Mouse (Mus musculus) left cerebral cortex, postnatal 10 days (tissue): ENCODE measurements around the gene Zfp971. TPM values are rescaled to one million over a fixed set of nuclear protein-coding genes. Genes with fewer than 3 reads are reported as not detected.
"Not testable (repeated sequence)": the region's sequence is repeated elsewhere in the genome, so short reads cannot be mapped to it uniquely, and the experiment has no call there.

ENCODE experiments used
- DNase-seq, 2 experiments: peaks; one replicate each; pipeline ENCODE4 v3.0.0; 2021 to 2022; ENCODE audit warnings: low spot score in 2 of 2, mixed read lengths in 1 of 2; ENCODE audit errors: extremely low spot score in 1 of 2
- intact Hi-C: fragments of 180-260 bp; cut with DNase I; formaldehyde crosslinking; loops from one replicate; pipeline ENCODE4 v1.15.1; 2025
- total RNA-seq, 2 experiments: library from RNA; stranded (reverse); gene quantifications; 2 replicates each; pipeline ENCODE4 v1.2.3; 2021

Zfp971 gene
- total RNA-seq, result 10 to 100 TPM; 20.9 to 22.7 TPM

DNA sequence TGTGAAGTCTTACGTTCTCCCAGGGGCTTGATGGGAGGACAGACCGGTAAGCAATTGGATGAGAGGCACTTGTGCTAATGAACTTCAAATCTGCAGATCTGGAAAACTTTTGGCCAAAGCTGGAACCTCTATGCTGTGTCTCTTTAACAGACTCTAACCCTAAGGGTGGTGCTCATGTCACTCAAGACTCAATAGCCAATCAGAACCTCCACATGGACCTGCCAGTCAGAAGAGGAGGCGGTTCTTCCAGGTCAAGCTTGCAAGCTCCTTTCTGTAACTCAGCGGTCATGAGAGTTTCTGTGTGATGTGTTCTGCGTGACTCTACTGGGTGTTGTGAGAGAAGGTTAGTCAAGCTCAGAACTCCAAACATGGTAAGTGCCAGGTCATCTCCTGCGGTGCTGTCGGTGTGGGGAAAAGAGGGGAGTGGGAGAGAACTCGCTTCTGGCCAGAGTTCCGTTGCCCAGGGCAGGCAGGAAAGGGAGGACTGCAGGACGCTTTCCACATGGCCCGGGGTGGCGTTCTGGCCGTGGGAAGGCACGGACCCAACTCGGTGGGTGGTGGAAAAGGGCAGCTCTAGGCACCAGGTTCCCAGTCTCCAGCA, at the start of gene Zfp971:
Gene Zfp971, plus strand, starts transcription at position 274 of the 601 bp plus-strand sequence.
- peak; percentile 39 to 41 for DNase-seq
- intact Hi-C loops, result not testable (repeated sequence)

DNA sequence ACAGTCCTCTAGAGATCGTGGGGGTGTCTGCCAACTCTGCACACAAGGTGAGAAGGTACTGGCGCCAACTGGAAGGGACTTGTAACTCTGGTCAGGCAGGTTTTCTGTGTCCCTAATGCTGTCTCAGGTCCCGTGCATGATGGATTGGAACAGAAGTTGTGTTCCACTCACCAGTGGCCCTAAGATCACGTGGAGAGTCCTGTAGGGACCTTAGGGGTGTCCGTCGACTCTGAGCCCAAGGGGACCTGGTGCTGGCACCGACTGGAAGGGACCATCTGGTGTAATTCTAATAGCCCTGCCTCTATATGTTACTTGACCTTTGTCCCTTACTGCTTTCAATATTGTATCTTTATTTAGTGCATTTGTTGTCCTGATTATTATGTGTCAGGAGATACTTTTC, 48.3 kb upstream of the Zfp971 start:
- DNase-seq, intact Hi-C loops: not testable (repeated sequence)

DNA sequence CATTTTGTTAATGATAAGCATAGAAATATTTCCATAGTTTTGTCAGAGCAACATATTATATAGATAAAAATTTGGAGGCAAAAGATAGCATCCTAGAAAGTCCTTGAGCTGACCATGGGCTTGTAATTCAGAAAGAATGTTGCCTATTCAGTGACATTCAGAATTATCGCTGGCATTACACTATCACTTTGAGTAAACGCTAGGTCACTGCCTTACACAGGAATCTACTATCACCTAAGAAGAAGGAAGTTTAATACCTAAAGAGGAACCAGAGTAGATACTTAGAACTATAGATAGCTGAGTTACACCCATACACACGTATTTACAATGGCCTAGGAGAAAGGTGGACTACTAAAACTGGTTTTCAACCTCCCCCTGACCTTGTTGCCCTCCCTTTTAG, 3.6 kb upstream of the Zfp971 start:
- intact Hi-C loops, result not testable (repeated sequence)

DNA sequence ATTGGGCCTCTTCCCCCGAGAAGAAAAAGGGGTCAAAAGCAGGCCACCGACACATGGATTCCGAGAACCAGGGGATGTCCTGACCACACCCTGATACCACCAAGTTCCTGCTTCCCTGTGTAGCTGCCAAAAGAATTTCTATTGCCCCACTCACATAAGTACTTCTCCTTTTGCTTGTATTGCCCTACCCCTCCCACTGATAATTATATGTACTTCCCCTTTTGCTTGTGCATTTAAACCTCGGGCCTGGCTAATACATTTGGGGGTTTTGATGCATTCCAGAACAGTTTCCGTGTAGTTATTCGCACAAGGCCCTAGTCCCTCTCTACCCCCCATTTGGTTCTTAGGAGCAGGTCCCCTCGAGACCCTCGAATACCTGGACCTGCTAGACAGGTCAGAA, 2.3 kb upstream of the Zfp971 start:
- DNase-seq, intact Hi-C loops: not testable (repeated sequence)

More for the DNA sequence above, 3.6 kb upstream of the Zfp971 start:
- DNase-seq, result not testable (repeated sequence)

DNA sequence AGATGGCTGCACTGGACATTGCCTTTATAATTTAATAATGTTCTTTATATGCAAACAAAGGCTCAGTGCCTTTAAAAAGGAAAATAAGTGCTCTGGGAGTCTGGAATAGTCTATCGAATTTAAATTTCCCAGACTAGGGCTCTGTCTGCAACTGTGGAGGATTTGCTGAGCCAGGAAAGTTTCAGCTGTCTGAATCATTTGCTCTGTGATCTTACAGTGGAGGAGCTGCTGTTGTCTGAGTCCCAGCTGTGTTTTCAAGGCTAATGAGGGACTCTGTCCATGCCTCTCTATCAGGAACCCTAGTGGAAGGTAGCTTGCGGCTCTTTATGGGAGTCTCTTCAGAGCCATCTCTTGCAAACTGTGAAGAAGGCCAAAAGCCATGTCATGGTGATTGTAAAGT, 777 bp downstream of the Zfp971 start:
- DNase-seq, intact Hi-C loops: not testable (repeated sequence)

DNA sequence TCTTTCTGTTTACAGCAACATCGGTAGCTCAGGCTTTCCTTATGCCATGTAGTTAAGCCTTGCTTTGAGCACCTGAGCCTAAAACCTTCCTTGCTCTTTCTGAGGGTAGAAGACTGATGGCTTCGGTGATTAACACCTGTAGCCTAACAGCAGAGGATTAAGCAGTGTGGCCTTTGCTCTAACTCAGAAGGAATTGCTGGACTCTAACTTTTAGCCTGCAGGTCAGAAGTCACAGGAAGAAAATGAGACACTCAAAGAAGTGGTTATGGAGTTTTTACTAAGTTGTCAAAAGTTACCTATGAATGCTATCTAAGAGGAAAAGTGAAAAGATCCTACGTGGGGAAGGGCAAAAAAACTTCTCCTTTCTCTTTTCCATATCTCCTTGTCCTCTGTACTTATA, 4.5 kb downstream of the Zfp971 start:
- DNase-seq, intact Hi-C loops: not testable (repeated sequence)

DNA sequence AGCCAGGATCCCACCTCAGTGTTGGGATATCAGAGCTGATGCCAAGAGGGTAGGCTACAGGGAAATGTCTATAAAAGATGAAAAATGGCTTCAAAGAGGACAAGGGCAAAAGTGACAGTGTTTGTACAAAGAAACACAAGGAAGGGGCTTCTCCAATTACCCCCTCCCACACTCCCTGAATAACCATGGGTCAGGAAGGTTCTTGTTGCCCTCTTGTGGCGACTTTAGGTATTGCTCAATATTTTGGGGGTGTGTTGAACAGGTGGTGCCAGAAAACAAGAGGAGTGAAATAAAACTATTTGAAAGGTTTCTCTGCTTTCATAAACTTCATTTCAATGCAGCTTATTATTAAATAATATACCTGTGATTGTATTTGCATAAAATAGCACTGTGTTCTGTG, 35.1 kb downstream of the Zfp971 start:
- intact Hi-C loops, result no loop called here
- DNase-seq, result peak; percentile 20 to 46

DNA sequence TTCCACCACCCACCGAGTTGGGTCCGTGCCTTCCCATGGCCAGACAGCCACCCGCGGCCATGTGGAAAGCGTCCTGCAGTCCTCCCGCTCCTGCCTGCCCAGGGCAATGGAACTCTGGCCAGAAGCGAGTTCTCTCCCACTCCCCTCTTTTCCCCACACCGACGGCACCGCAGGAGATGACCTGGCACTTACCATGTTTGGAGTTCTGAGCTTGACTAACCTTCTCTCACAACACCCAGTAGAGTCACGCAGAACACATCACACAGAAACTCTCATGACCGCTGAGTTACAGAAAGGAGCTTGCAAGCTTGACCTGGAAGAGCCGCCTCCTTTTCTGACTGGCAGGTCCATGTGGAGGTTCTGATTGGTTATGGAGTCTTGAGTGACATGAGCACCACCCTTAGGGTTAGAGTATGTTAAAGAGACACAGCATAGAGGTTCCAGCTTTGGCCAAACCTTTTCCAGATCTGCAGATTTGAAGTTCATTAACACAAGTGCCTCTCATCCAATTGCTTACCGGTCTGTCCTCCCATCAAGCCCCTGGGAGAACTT, 55.2 kb downstream of the Zfp971 start, which contains the start of gene Zfp931:
Gene Zfp931, minus strand, starts transcription at position 311 of the 552 bp plus-strand sequence.
- DNase-seq, intact Hi-C loops: not testable (repeated sequence)

Other genes starting within 250 kb of the Zfp971 start
- 100 to 1,000 TPM; 134 to 139 TPM for gene Gm14325, start 182.9 kb upstream of the Zfp971 start, total RNA-seq
- 1 to 10 TPM; 6.2 TPM for gene Gm14327, start 126.2 kb upstream of the Zfp971 start, total RNA-seq
- gene Zfp972, start 97.7 kb upstream of the Zfp971 start, total RNA-seq, result 1 to 10 TPM in 1 of 2 experiments, not detected in 1; 1.4 TPM
- 10 to 100 TPM; 44.1 to 54.4 TPM for gene Gm14326, start 66.0 kb upstream of the Zfp971 start, total RNA-seq
- 10 to 100 TPM; 14.0 to 17.1 TPM for gene Zfp931, start 55.2 kb downstream of the Zfp971 start, total RNA-seq
- 100 to 1,000 TPM; 139 to 146 TPM for gene Phactr3, start 95.7 kb downstream of the Zfp971 start, total RNA-seq